ENCODE assay signal across 16 mouse cellular contexts in genomic region chr19:22828198-22828742, GRCm38 (mm10).
"Had no signal": no experiment of that assay in that cellular context is flagged by ENCODE, and none has a peak within 500 bp of the region (broad histone marks: within the 10 kb centered on the region; RNA-seq: fewer than 3 reads in every experiment).

No protein-coding gene starts in this region.

- H3K36me3 ChIP-seq: limb, embryonic 12.5 days; limb, embryonic 15.5 days; stomach, embryonic 15.5 days had no signal

- H3K27ac ChIP-seq: limb, embryonic 12.5 days; limb, embryonic 15.5 days; liver, embryonic 14.5 days; stomach, embryonic 15.5 days had no signal

- H3K27me3 ChIP-seq: limb, embryonic 12.5 days; limb, embryonic 15.5 days; megakaryocyte, embryonic 14.5 days; stomach, embryonic 15.5 days had no signal

- H3K9ac ChIP-seq: limb, embryonic 12.5 days; limb, embryonic 15.5 days; liver, embryonic 14.5 days; liver, postnatal 0 days; lung, embryonic 14.5 days; stomach, embryonic 15.5 days had no signal

- H3K4me1 ChIP-seq: limb, embryonic 12.5 days; limb, embryonic 15.5 days; megakaryocyte, embryonic 14.5 days; stomach, embryonic 15.5 days had no signal

- ATAC-seq: liver, postnatal 0 days; lung, postnatal 0 days had no signal

- H3K4me3 ChIP-seq: limb, embryonic 12.5 days; limb, embryonic 15.5 days; megakaryocyte, embryonic 14.5 days; stomach, embryonic 15.5 days had no signal

- DNase-seq: kidney, postnatal 14 days; kidney, postnatal 4 days; left cerebral cortex, postnatal 4 days; liver, postnatal 0 days; lung, embryonic 14.5 days; lung, postnatal 36 days; midbrain, embryonic 14.5 days; right cerebral cortex, postnatal 4 days; spleen, adult 18-20 months; thymus, postnatal 25 days had no signal
